Mouse (Mus musculus) E14TG2a.4 (cell line): ENCODE measurements around the gene Nutf2-ps1.

Experiments used
- CTCF ChIP-seq: conservative IDR thresholded peaks from 2 replicates; pipeline ENCODE4 v1.5.1; 2014; ENCODE audit warnings: low read length
- NANOG ChIP-seq: IDR thresholded peaks from 2 replicates; pipeline ENCODE4 v1.6.1; 2014; ENCODE audit warnings: borderline replicate concordance, low read length, mixed read lengths
- POU5F1 ChIP-seq: IDR thresholded peaks from 2 replicates; pipeline ENCODE4 v1.6.1; 2014; ENCODE audit warnings: low read length, borderline replicate concordance

GRCm38 (mm10) chr19:53576061-53576460, 12.8 kb downstream of the Nutf2-ps1 start:
- TF ChIP-seq CTCF (no peak), NANOG (no peak), POU5F1 (no peak)
